Mouse (Mus musculus) heart, postnatal 4 days (tissue): ENCODE data around the gene Notum. TPM values are rescaled to one million over a fixed set of nuclear protein-coding genes. Genes with fewer than 3 reads are reported as not detected.
"Not testable (repeated sequence)": the region's sequence is repeated elsewhere in the genome, so short reads cannot be mapped to it uniquely, and the experiment has no call there.

ENCODE experiments used
- DNase-seq: peaks from one replicate; pipeline ENCODE4 v3.0.0; 2021
- total RNA-seq, 2 experiments: library from RNA; stranded (reverse); gene quantifications; 2 replicates each; pipeline ENCODE4 v1.2.3; 2021

The Notum gene
- under 1 TPM; 0.16 to 0.26 TPM for total RNA-seq

DNA sequence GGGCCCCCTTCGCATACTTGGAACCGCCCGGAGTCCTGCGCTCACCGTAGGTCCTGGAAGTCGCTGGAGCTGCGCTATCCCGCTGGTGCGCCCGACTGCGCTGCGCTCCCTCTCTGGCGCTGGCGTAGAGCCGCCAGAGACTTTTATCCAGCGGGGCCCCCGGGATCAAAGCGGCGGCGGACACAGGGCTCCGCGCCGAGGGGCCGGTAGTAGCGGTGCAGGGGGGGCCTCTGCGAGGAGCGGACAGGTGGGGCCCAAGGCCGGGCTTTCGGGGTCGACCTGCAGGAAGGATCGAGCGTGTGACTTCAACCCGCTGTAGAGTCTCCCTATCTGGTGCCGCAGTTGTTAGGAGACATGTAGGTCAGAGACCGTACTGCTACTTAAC is at the start of gene Notum:
TSS of gene Notum (minus strand) at position 100 of the 385 bp plus-strand sequence.
- DNase-seq = no peak

DNA sequence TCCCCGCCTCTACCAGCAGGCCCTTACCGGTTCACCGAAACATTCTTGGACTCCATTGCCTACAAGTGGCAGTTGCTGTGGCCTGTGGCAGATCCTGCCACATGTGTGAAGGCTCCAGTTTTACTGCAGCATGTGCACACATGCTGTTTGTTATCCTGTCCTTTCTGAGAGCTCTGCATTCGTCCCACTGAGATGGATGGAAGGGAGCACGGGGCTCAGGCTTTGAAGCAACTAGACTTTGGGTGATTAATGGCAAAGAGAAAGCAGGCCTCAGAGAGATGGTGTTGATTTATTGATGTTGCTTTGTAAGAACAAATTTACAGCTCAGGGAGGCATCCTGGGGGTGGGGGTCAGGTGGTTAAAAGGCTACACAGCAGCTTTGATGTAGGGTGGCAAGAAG is 49.7 kb upstream of the Notum start:
- DNase-seq = no peak

DNA sequence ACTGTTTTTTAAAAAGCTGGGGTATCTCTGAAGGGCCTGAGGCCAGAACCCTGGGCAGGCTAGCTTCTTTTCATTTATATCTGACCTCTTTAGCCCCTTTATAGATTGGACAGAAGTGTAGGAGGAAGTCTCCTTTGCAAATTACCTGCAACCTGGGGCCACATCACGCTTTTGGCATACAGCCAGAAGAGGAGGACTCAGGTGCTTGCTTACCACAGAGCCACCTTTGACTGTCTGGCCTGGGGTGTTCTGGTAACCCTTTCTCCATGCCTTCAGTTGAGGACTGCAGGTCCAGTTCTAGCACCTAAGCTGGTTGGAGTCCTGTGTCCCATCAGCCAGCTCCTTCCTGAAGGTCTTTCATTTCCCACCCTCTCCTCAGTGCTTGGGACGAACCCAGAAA is 48.6 kb upstream of the Notum start:
- DNase-seq = no peak

DNA sequence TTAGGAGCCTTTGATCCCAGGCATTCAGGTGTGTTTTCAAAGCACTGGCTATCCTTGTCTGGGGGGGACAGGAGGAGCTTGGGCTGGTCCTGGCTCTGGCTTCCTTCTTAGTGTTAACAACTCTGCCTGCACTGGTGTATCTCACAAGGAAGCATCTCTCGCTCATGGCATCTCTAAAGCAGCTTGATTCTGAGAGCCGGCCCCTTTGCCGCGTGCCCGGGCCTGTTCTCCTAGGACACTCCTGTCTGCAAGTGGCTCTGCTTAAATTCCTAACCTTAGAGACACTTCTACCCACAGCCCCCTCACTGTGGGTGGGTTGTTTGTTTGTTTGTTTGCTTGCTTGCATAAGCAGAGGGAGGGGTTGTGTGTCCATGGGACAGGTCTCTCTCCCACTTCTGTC is 47.0 kb upstream of the Notum start:
- no peak for DNase-seq

DNA sequence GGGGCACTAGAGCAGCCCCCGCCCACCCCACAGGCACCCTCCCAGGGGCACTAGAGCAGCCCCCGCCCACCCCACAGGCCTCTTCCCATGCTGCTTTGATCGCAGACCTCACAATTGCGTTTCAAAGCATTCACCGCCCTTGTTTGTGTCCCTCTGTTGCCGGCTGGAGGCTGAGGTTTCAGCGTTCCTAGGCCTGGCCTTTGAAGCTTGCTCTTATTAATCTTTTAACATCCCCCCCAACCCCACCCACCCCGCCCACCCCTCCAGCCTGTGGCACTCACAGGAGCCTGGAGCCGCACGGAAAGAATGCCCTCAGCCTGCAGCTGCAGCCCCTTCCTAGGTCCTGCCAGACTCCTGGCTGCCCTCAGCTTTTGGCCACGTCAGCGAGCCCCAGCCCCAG is 46.2 kb upstream of the Notum start:
- DNase-seq = no peak

- DNase-seq = no peak
Observed at GRCm38 (mm10) chr11:120706120-120706519, 45.1 kb upstream of the Notum start.

DNA sequence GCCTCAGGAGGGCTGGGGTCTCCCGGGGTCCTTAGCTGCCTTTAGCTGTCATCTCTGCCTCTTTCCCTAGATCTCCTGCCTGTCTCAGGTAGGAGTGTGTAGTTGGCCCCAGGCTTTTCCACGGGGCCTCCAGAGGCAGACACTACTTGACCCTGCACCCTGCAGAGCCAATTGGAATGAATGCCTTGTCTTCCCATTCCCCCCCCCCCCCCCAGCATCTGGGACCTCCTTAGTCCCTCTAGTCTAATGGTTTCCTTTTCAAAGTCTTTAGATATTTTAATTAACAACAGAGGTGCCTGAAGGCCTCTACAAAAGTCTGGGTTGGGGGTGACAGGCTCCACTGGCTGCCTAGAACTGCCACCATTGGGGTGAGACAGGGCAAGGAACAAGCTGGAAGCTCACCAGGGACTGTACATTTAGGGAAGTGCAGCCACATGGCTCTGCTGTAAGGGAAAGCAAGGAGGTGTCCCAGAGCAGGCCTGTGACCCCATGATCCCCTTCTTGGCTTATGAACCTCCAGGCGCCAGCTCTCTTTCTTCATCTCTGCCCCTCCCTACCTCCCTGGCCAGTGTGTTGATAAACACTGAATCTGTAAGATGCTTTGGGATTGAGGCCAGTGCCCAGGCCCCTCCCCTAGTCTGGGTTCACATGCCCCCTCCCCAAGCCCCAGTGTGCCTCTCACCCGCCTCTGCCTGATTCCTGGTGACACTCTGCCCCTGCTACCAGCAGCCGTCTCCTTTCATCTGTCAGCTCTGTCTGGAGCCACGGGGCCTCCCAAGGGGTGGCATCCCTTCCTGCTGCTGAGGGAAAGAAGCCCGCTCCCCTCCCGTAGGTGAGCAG is 43.7 kb upstream of the Notum start:
- no peak for DNase-seq

DNA sequence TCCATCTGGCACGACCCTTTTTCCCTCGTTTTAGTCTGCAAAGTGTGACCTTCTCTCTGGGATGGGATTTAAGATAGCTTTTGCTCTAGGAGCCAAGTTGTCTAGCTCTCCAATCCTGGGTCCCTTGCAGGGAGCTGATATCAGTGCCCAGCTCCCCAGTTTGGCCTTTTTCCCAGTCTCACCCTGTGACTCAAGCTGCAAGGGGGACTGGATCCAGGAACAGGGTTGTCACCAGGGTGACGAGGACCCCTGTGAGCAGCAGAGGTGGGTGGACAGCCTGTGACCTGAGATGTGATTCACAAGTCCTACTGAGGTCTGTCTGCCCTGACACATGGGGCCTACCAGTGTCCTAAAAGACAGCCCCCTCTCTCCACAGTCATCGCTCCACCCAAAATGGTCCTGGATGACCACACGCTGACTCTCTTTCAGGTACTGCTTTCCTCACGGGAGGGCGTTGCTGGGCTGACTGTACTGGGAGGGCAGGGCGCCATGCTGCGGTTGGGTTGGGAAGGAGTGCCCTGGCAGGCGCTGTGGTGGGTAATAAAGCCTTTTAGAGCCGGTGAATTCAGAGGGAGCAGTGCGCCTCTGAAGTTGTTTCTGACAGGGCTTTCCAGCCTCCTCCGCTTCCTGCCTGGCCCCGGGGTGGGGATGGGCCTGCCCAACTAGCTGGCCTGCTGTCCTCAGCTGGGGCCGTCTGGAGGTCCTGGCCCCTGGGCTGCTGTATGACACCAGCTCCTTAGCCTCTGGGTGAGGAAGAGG is 42.9 kb upstream of the Notum start:
- DNase-seq = peak; percentile 59

- DNase-seq = peak; percentile 71
Observed at GRCm38 (mm10) chr11:120697741-120698140, 36.8 kb upstream of the Notum start.

GRCm38 (mm10) chr11:120696568-120696967 is 35.6 kb upstream of the Notum start:
- DNase-seq = no peak

DNA sequence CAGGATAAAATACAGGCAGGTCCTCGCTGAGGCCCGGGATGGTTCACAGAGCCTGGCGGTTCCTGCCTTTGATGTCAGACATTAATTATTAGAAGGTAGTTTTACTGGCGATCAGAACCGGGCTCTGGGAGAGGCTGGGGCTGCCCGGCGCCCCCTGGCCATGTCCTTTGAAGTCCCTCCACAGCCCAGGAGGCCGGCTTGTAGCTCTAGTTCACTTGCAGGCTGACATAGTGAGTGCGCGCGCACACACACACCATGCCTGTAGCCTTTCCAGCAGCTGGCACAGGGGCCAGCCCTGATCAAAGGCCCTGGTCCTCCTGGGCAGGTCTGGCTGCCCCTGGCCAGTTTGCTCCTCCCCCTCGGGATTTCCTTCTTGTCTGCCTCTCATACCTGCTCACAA is 34.7 kb upstream of the Notum start:
- DNase-seq = no peak

GRCm38 (mm10) chr11:120695184-120695583 is 34.2 kb upstream of the Notum start:
- peak; percentile 30 for DNase-seq

GRCm38 (mm10) chr11:120693461-120693860 is 32.5 kb upstream of the Notum start:
- no peak for DNase-seq

- peak; percentile 50 for DNase-seq
Observed at GRCm38 (mm10) chr11:120692471-120693011, 31.6 kb upstream of the Notum start.

GRCm38 (mm10) chr11:120689365-120689764 is 28.4 kb upstream of the Notum start:
- no peak for DNase-seq

GRCm38 (mm10) chr11:120686650-120687272 is 25.8 kb upstream of the Notum start:
- no peak for DNase-seq

DNA sequence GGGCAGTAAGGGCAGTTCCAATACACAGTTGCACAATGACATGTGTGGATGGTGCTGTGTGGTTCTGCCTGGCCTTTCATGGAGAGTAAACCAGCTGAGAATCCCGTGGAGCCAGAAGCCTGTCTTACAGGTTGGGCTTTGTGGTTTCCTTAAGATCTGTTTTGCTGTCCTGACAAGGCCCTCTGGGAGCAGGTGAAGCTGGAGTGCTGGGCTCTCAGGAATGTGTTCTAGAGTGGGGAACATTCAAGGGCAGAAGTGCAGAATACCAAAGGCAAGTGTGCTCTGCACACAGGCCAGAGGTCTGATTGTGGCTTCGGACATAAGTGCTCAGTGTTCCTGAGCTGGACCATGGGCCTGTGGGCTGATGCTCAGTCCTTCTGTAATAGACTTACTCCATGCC is 23.7 kb upstream of the Notum start:
- no peak for DNase-seq

- DNase-seq = no peak
Observed at GRCm38 (mm10) chr11:120684086-120684485, 23.1 kb upstream of the Notum start.

- no peak for DNase-seq
Observed at GRCm38 (mm10) chr11:120683536-120683935, 22.6 kb upstream of the Notum start.

GRCm38 (mm10) chr11:120682683-120683082 is 21.7 kb upstream of the Notum start:
- no peak for DNase-seq

DNA sequence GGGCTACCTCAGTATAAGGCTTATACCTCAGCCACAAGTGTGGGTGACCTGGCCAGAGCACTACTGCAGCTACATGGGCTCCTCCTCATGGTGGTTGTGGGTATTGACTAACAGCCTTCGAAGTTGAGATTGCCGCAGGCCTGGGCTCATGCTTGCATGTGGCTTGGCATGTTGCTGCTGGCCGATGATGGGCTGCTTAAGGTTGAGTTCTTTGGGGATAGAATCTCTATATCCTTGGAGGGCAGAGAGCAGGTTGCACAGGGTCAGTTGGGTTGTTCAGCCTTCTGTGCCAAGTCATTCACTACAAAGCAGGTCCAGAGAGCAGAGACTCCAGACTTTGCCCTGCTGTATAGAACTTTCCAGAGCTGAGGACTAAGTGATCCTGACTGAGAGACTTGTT is 18.9 kb upstream of the Notum start:
- DNase-seq = peak; percentile 44

GRCm38 (mm10) chr11:120676951-120677350 is 16.0 kb upstream of the Notum start:
- no peak for DNase-seq

DNA sequence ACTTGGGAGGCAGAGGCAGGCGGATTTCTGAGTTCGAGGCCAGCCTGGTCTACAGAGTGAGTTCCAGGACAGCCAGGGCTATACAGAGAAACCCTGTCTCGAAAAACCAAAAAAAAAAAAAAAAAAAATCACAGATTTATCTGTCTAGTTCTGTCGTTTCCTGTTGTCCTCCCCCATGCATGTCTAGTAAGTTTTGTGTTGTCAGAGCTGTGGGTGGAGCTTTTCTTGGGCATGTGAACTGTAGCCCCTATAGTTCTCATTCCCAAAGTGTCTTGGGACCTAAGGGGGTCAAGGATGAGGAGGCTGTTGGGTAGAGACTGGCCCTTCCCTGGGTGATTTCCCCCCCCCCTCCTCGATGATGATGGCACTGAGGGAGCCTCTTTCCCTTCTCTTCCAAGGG is 14.9 kb upstream of the Notum start:
- DNase-seq = not testable (repeated sequence)
